Mouse (Mus musculus): ENCODE measurements around the gene Cpt2. TPM values are rescaled to one million over a fixed set of nuclear protein-coding genes. Genes with fewer than 3 reads are reported as not detected.

Gene Cpt2
- polyA plus RNA-seq (2014; fragmentation: Illumina TruSeq; extraction: RNeasy Lipid Tissue Mini Kit (QIAGEN cat#74804); ENCODE audit: low read depth, low replicate concordance): 266 TPM

DNA sequence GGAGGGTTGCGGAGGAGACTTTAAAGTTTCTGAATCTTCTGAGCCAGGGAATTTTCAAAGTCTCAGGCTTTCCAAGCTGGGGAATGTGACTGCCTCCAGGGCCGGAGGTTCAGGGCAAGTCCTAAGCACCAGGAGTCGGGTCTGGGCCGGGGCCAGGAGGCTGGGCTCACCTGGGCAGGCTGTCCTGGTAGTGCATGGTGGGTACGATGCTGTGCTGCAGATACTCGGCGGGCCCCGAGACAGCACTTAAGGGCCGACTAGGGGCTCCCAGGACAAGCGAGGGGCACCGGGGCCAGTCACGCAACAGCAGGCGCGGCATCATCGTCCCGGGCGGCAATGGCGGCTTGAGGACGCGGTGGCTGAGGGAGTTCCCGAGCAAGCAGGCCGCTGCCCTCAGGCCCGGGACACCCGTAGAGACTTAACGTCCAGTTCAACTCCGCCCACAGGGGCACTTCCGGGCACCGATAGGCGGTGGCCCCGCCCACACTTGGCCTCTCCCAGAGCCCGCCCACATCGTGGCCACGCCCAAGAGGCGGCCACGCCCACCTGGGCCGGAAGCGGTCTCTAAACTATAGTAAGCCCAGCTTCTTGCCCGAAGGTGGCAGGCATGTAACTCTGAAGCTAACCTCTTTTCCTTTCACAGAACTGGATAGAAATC lies at the start of gene Cpt2:
Gene Cpt2 (minus strand): TSS at position 466 of the 658 bp plus-strand sequence.

DNA sequence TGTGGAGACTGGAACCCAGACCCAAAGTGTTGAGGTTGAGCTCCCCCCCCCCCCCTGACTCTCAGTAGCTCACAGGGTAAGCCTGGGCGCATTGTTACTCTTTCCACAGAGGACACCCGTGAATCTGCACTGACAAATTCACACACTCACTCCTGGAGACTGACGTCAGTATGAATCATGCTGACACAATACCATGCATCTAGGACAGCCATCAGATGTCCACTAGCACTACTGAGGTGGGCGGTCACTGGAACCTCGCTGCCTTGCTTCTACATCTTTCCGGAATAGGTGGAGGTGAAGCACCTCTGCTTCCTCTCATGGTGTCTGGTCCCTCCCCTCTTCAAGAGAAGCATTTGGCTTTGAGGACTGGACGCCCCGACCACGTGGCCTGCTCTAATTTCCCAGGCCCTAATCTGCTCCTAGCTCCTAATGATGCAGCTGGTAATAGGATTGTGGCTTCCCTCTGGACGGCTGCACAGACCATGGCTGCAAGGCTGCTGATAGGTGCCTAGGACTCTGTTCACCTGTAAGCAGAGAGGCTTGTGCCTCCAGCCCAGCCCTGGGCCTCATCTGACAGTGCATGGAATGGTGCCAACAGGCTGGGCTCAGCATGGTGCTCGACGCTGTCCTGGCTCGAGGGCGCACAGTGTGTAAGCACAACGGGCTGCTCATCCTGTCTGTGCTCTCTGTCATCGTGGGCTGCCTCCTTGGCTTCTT lies 44.7 kb upstream of the Cpt2 start, which contains the start of gene Slc1a7:
Gene Slc1a7 (plus strand): TSS at position 367 of the 717 bp plus-strand sequence.

DNA sequence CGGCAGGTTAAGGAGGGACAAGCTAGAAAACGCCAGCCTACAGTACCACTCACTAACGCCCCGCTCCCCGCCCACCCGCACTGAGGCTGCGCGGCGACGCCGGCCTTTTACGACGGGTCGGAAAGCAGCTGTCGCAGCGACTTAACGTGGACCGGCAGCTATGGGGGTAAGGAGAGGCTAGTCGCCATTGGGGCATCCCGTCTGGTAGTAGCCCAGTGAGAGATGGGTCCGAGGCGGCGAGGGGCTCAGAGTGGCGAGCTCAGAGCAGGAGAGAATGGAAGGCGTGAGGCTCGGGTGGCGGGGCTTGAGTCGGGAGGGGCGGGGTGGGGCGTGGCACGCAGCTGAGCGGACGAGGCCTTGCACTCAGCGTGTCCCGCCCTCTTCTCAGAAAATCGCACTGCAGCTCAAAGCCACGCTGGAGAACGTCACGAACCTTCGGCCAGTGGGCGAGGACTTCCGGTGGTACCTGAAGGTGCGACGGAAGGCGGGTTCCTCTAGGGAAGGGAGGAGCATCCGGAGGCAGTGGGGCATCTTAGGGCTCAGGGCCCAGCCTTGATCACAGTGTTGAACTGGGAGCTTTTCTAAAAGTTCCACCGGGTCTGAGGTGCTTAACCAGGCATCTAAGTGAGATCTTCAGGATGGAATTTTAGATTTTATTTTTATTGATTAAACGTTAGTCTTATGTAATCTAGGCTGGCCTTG lies 33.5 kb downstream of the Cpt2 start, which contains the start of gene 0610037L13Rik:
Gene 0610037L13Rik (plus strand): TSS at position 83 of the 702 bp plus-strand sequence.

DNA sequence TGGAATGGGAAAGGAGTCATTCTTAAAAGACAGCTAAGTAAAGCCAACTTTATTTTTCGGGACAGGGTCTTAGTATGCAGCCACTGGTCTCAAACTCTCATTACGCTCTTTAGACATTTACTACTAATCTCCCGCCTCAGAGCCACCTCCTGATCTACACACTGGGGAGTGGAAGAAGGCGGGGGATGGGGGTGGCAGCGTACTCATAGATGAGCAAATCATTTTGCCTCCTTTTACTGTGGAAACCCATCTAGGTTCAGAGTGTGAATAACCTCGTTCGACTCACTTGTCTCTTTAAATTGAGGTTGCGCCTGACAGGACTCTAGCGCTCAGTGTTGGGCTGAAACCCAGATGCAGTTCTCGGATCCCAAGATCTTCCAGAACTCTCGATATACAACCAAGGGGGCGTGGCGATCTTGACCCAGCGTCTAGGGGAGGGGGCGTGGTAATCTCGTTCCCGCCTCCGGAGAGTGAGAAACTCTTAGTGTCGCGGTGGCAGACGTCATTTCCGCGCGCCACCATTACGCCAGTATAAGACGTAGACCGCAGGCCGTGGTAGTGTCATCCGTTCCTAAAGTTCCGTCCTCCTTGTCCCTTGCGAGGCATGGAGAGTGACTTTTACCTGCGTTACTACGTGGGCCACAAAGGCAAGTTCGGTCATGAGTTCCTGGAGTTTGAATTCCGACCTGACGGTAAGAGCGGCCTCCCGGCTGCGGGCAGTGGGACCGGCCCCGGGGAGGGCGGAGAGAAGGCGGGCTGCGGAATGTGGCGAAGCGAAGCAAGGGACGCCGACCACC lies 44.0 kb downstream of the Cpt2 start, which contains the start of gene Magoh:
Gene Magoh (plus strand): TSS at position 502 of the 797 bp plus-strand sequence.

Other genes starting within 250 kb of the Cpt2 start
- gene Dmrtb1, start 239.4 kb downstream of the Cpt2 start, polyA plus RNA-seq (2014; fragmentation: Illumina TruSeq; extraction: RNeasy Lipid Tissue Mini Kit (QIAGEN cat#74804); ENCODE audit: low read depth, low replicate concordance): not detected
- 1.4 TPM for gene Lrp8, start 121.3 kb downstream of the Cpt2 start, polyA plus RNA-seq (2014; fragmentation: Illumina TruSeq; extraction: RNeasy Lipid Tissue Mini Kit (QIAGEN cat#74804); ENCODE audit: low read depth, low replicate concordance)
- 68.4 TPM for gene Magoh, start 43.9 kb downstream of the Cpt2 start, polyA plus RNA-seq (2014; fragmentation: Illumina TruSeq; extraction: RNeasy Lipid Tissue Mini Kit (QIAGEN cat#74804); ENCODE audit: low read depth, low replicate concordance)
- gene 0610037L13Rik, start 33.8 kb downstream of the Cpt2 start, polyA plus RNA-seq (2014; fragmentation: Illumina TruSeq; extraction: RNeasy Lipid Tissue Mini Kit (QIAGEN cat#74804); ENCODE audit: low read depth, low replicate concordance): 68.9 TPM
- 0.65 TPM for gene Slc1a7, start 44.7 kb upstream of the Cpt2 start, polyA plus RNA-seq (2014; fragmentation: Illumina TruSeq; extraction: RNeasy Lipid Tissue Mini Kit (QIAGEN cat#74804); ENCODE audit: low read depth, low replicate concordance)
- gene Podn, start 172.8 kb upstream of the Cpt2 start, polyA plus RNA-seq (2014; fragmentation: Illumina TruSeq; extraction: RNeasy Lipid Tissue Mini Kit (QIAGEN cat#74804); ENCODE audit: low read depth, low replicate concordance): 40.8 TPM
- 541 TPM for gene Scp2, start 221.4 kb upstream of the Cpt2 start, polyA plus RNA-seq (2014; fragmentation: Illumina TruSeq; extraction: RNeasy Lipid Tissue Mini Kit (QIAGEN cat#74804); ENCODE audit: low read depth, low replicate concordance)
- gene Echdc2, start 241.8 kb upstream of the Cpt2 start, polyA plus RNA-seq (2014; fragmentation: Illumina TruSeq; extraction: RNeasy Lipid Tissue Mini Kit (QIAGEN cat#74804); ENCODE audit: low read depth, low replicate concordance): 64.5 TPM

All from heart, adult 10 weeks (tissue).